Mouse (Mus musculus) lung, postnatal 0 days (tissue): ENCODE measurements around the gene Ccdc86. TPM values are rescaled to one million over a fixed set of nuclear protein-coding genes. Genes with fewer than 3 reads are reported as not detected.

Source experiments
- ATAC-seq: fragments of 200-750 bp; cut with Nextera tagmentation; 2 replicates; pipeline ENCODE4 v1.8.0; 2017; ENCODE audit warnings: moderate library complexity
- DNase-seq: peaks from one replicate; pipeline ENCODE4 v3.0.0-alpha.2; 2016; ENCODE audit warnings: low spot score
- H3K27ac ChIP-seq: fragments of 300-500 bp; sonication (generic); 2 replicates; pipeline ENCODE4 v1.5.1; 2014; ENCODE audit warnings: antibody characterized with exemption, mild to moderate bottlenecking, low read length, mixed read lengths
- H3K27me3 ChIP-seq: fragments of 300-500 bp; sonication (generic); replicated peaks from 2 replicates; pipeline ENCODE4 v1.6.1; 2014; ENCODE audit warnings: low read length, mixed read lengths; ENCODE audit not compliant: insufficient read depth
- H3K36me3 ChIP-seq: fragments of 300-500 bp; sonication (generic); 2 replicates; pipeline ENCODE4 v1.6.1; 2014; ENCODE audit warnings: low read length, mixed read lengths; ENCODE audit not compliant: insufficient read depth
- H3K4me1 ChIP-seq: fragments of 300-500 bp; sonication (generic); 2 replicates; pipeline ENCODE4 v1.6.1; 2014; ENCODE audit warnings: antibody characterized with exemption, low read depth, low read length, mixed read lengths; ENCODE audit not compliant: insufficient read depth
- H3K4me2 ChIP-seq: fragments of 300-500 bp; sonication (generic); replicated peaks from 2 replicates; pipeline ENCODE4 v1.6.1; 2014; ENCODE audit warnings: low read depth, mild to moderate bottlenecking, low read length, moderate library complexity, mixed read lengths
- H3K4me3 ChIP-seq: fragments of 300-500 bp; sonication (generic); 2 replicates; pipeline ENCODE4 v1.5.1; 2014; ENCODE audit warnings: low read depth, low read length
- H3K9ac ChIP-seq: fragments of 300-500 bp; sonication (generic); replicated peaks from 2 replicates; pipeline ENCODE4 v1.6.1; 2014; ENCODE audit warnings: low read depth, mild to moderate bottlenecking
- H3K9me3 ChIP-seq: fragments of 300-500 bp; sonication (generic); 2 replicates; pipeline ENCODE4 v1.6.1; 2016; ENCODE audit warnings: low read length, mixed read lengths
- CTCF ChIP-seq: IDR thresholded peaks from 2 replicates; pipeline ENCODE4 v1.5.1; 2016; ENCODE audit warnings: antibody characterized with exemption, mild to moderate bottlenecking
- EP300 ChIP-seq: IDR thresholded peaks from 2 replicates; pipeline ENCODE4 v1.6.1; 2016; ENCODE audit warnings: antibody characterized with exemption, mild to moderate bottlenecking, control low read depth
- WGBS: fragments of 180-500 bp; shearing (Covaris S2); extraction: QIAGEN DNeasy Blood & Tissue Kit; methylation state at CpG from one replicate; pipeline ENCODE4 v1.1.7; 2014; 5-methylcytosine and 5-hydroxymethylcytosine counted together
- polyA plus RNA-seq: library from polyadenylated mRNA; unstranded; fragments of >200 nt; fragmentation: Nextera tagmentation; extraction: Ambion mirVana; gene quantifications from 2 replicates; pipeline ENCODE4 v1.2.1, GENCODE M21; 2015

Ccdc86 gene
- polyA plus RNA-seq, 1 experiment from 2014 or later, result 13.5 TPM

GRCm38 (mm10) chr19:10973187-10973586 lies 24.1 kb upstream of the Ccdc86 start:
- ATAC-seq, result no peak
- no peak for DNase-seq
- no peaks in the 10 kb centered on the region for H3K4me1 ChIP-seq
- H3K27me3 ChIP-seq, result no peaks in the 10 kb centered on the region
- H3K9me3 ChIP-seq, result no peaks in the 10 kb centered on the region
- no peaks in the 10 kb centered on the region for H3K36me3 ChIP-seq
- no peak overlapping the region for H3K9ac ChIP-seq
- no peak overlapping the region for H3K27ac ChIP-seq
- WGBS, result 65% methylated on average over 2 of the region's 2 CpGs
- no peak for TF ChIP-seq EP300
- TF ChIP-seq CTCF, result no peak
- H3K4me2 ChIP-seq, result no peak overlapping the region
- H3K4me3 ChIP-seq, result no peak overlapping the region

GRCm38 (mm10) chr19:10972660-10973059 lies 23.6 kb upstream of the Ccdc86 start:
- Histone ChIP-seq H3K36me3 (no peaks in the 10 kb centered on the region), H3K27me3 (no peaks in the 10 kb centered on the region), H3K4me3 (no peak overlapping the region), H3K27ac (no peak overlapping the region), H3K9ac (no peak overlapping the region), H3K9me3 (no peaks in the 10 kb centered on the region), H3K4me2 (no peak overlapping the region), H3K4me1 (no peaks in the 10 kb centered on the region)
- ATAC-seq (no peak), DNase-seq (no peak)
- WGBS, result 72% methylated on average over 3 of the region's 3 CpGs
- TF ChIP-seq CTCF (no peak), EP300 (no peak)

GRCm38 (mm10) chr19:10970457-10970856 lies 21.4 kb upstream of the Ccdc86 start:
- no peak for ATAC-seq
- H3K27ac ChIP-seq, result no peak overlapping the region
- H3K4me2 ChIP-seq, result no peak overlapping the region
- TF ChIP-seq EP300, result no peak
- TF ChIP-seq CTCF, result no peak
- H3K4me1 ChIP-seq, result no peaks in the 10 kb centered on the region
- no peak overlapping the region for H3K9ac ChIP-seq
- no peaks in the 10 kb centered on the region for H3K27me3 ChIP-seq
- H3K4me3 ChIP-seq, result no peak overlapping the region
- 54% methylated on average over 3 of the region's 3 CpGs for WGBS
- no peaks in the 10 kb centered on the region for H3K36me3 ChIP-seq
- no peak for DNase-seq
- H3K9me3 ChIP-seq, result no peaks in the 10 kb centered on the region

- Histone ChIP-seq H3K4me1 (no peaks in the 10 kb centered on the region), H3K9ac (no peak overlapping the region), H3K36me3 (no peaks in the 10 kb centered on the region), H3K27ac (no peak overlapping the region), H3K27me3 (no peaks in the 10 kb centered on the region), H3K9me3 (no peaks in the 10 kb centered on the region), H3K4me3 (no peak overlapping the region), H3K4me2 (no peak overlapping the region)
- DNase-seq (no peak), ATAC-seq (no peak)
- TF ChIP-seq CTCF (no peak), EP300 (no peak)
- 69% methylated on average over 7 of the region's 7 CpGs for WGBS
These were observed 19.5 kb upstream of the Ccdc86 start for GRCm38 (mm10) chr19:10968578-10968977.

- no peak overlapping the region for H3K4me2 ChIP-seq
- no peaks in the 10 kb centered on the region for H3K4me1 ChIP-seq
- H3K4me3 ChIP-seq, result no peak overlapping the region
- DNase-seq (no peak), ATAC-seq (no peak)
- no peak overlapping the region for H3K27ac ChIP-seq
- H3K27me3 ChIP-seq, result no peaks in the 10 kb centered on the region
- TF ChIP-seq CTCF, result no peak
- TF ChIP-seq EP300, result no peak
- 81% methylated on average over 7 of the region's 7 CpGs for WGBS
- H3K9ac ChIP-seq, result no peak overlapping the region
- H3K9me3 ChIP-seq, result no peaks in the 10 kb centered on the region
- H3K36me3 ChIP-seq, result no peaks in the 10 kb centered on the region
These were observed 16.7 kb upstream of the Ccdc86 start for GRCm38 (mm10) chr19:10965721-10966120.

GRCm38 (mm10) chr19:10959978-10960346 lies 10.9 kb upstream of the Ccdc86 start:
- DNase-seq (no peak), ATAC-seq (no peak)
- 35% methylated on average over 12 of the region's 12 CpGs for WGBS
- H3K9me3 ChIP-seq, result no peaks in the 10 kb centered on the region
- H3K27me3 ChIP-seq, result no peaks in the 10 kb centered on the region
- H3K4me1 ChIP-seq, result no peaks in the 10 kb centered on the region
- no peak overlapping the region for H3K4me2 ChIP-seq
- no peak overlapping the region for H3K4me3 ChIP-seq
- TF ChIP-seq EP300 (no peak), CTCF (no peak)
- no peak overlapping the region for H3K9ac ChIP-seq
- H3K27ac ChIP-seq, result no peak overlapping the region
- H3K36me3 ChIP-seq, result no peaks in the 10 kb centered on the region
